Mouse (Mus musculus) heart, postnatal 0 days (tissue): ENCODE data around the gene Il18rap. TPM values are rescaled to one million over a fixed set of nuclear protein-coding genes. Genes with fewer than 3 reads are reported as not detected.

Experiments
- ATAC-seq: fragments of 200-750 bp; cut with Nextera tagmentation; 2 replicates; pipeline ENCODE4 v1.8.0; 2017; ENCODE audit warnings: low read depth, moderate number of reproducible peaks, moderate library complexity; ENCODE audit not compliant: insufficient read depth
- DNase-seq: peaks from one replicate; pipeline ENCODE4 v3.0.0-alpha.2; 2016; ENCODE audit warnings: low spot score
- H3K27ac ChIP-seq: fragments of 300-500 bp; sonication (generic); 2 replicates; pipeline ENCODE4 v1.5.1; 2014; ENCODE audit warnings: low read depth, mild to moderate bottlenecking
- H3K27me3 ChIP-seq: fragments of 300-500 bp; sonication (generic); 2 replicates; pipeline ENCODE4 v1.6.1; 2014; ENCODE audit warnings: low read length, mixed read lengths; ENCODE audit not compliant: control insufficient read depth, insufficient read depth
- H3K36me3 ChIP-seq: fragments of 300-500 bp; sonication (generic); replicated peaks from 2 replicates; pipeline ENCODE4 v1.6.1; 2014; ENCODE audit warnings: low read length, mixed read lengths; ENCODE audit not compliant: control insufficient read depth, insufficient read depth
- H3K4me1 ChIP-seq: fragments of 300-500 bp; sonication (generic); 2 replicates; pipeline ENCODE4 v1.6.1; 2014; ENCODE audit warnings: antibody characterized with exemption; ENCODE audit not compliant: control insufficient read depth, insufficient read depth
- H3K4me2 ChIP-seq: fragments of 300-500 bp; sonication (generic); 2 replicates; pipeline ENCODE4 v1.6.1; 2014; ENCODE audit warnings: low read depth, mild to moderate bottlenecking, low read length, moderate library complexity
- H3K4me3 ChIP-seq: fragments of 300-500 bp; sonication (generic); 2 replicates; pipeline ENCODE4 v1.5.1; 2014; ENCODE audit warnings: low read depth, low read length
- H3K9ac ChIP-seq: fragments of 300-500 bp; sonication (generic); replicated peaks from 2 replicates; pipeline ENCODE4 v1.6.1; 2014; ENCODE audit warnings: low read depth, low read length, mixed read lengths
- H3K9me3 ChIP-seq: fragments of 300-500 bp; sonication (generic); replicated peaks from 2 replicates; pipeline ENCODE4 v1.6.1; 2016; ENCODE audit warnings: low read length; ENCODE audit not compliant: control insufficient read depth
- CTCF ChIP-seq: IDR thresholded peaks from 2 replicates; pipeline ENCODE4 v1.5.1; 2016; ENCODE audit warnings: antibody characterized with exemption, control low read depth, low read depth
- EP300 ChIP-seq: IDR thresholded peaks from 2 replicates; pipeline ENCODE4 v1.6.1; 2016; ENCODE audit warnings: antibody characterized with exemption, low read depth
- WGBS: fragments of 180-500 bp; shearing (Covaris S2); extraction: QIAGEN DNeasy Blood & Tissue Kit; methylation state at CpG from one replicate; pipeline ENCODE4 v1.1.7; 2014; 5-methylcytosine and 5-hydroxymethylcytosine counted together
- polyA plus RNA-seq: library from polyadenylated mRNA; unstranded; fragments of >200 nt; fragmentation: Nextera tagmentation; extraction: Ambion mirVana; gene quantifications from 2 replicates; pipeline ENCODE4 v1.2.1, GENCODE M21; 2015
- total RNA-seq: library from RNA; depleted of rRNA; stranded (reverse); fragments of >200 nt; gene quantifications from 2 replicates; pipeline ENCODE4 v1.2.3, GENCODE M21; 2014; ENCODE audit warnings: low replicate concordance

The Il18rap gene
- total and polyA plus RNA-seq, 2 experiments from 2014 or later = 0.07 TPM; not detected in 1

DNA sequence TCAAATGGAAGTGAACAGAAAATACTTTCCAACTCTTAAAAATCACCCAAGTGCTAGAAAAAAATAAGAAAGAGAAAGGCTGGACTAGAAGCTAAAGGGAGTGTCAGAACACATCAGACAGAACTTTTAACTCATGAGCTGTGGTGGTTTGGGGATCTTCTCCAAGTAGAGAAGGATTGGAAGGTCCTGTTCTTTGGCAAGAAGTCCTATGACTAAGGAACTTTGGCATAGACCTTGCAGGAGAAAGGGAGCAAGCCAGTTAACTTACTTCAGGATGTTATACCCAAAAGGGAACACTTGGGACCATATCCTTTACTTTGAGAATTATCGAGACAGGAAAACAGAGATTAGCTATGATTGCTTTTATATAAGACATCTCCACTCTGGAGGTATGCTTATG, 42.8 kb upstream of the Il18rap start:
- Histone ChIP-seq H3K27me3 (no peaks in the 10 kb centered on the region), H3K9me3 (no peaks in the 10 kb centered on the region), H3K4me3 (no peak overlapping the region), H3K4me1 (no peaks in the 10 kb centered on the region), H3K9ac (no peak overlapping the region), H3K36me3 (no peaks in the 10 kb centered on the region), H3K27ac (no peak overlapping the region), H3K4me2 (no peak overlapping the region)
- no peak for TF ChIP-seq EP300
- no peak for ATAC-seq
- WGBS = 77% methylated on average over 1 of the region's 1 CpGs
- no peak for DNase-seq

- Histone ChIP-seq H3K27me3 (no peaks in the 10 kb centered on the region), H3K27ac (no peak overlapping the region), H3K9ac (no peak overlapping the region), H3K4me2 (no peak overlapping the region), H3K9me3 (no peaks in the 10 kb centered on the region), H3K4me3 (no peak overlapping the region), H3K4me1 (no peaks in the 10 kb centered on the region), H3K36me3 (no peaks in the 10 kb centered on the region)
- 76% methylated on average over 4 of the region's 4 CpGs for WGBS
- TF ChIP-seq CTCF = no peak
- no peak for TF ChIP-seq EP300
- no peak for DNase-seq
- ATAC-seq = no peak
Observed at GRCm38 (mm10) chr1:40473640-40474039, 41.5 kb upstream of the Il18rap start.

GRCm38 (mm10) chr1:40474336-40474735, 40.8 kb upstream of the Il18rap start:
- Histone ChIP-seq H3K27me3 (no peaks in the 10 kb centered on the region), H3K36me3 (no peaks in the 10 kb centered on the region), H3K4me3 (no peak overlapping the region), H3K4me1 (no peaks in the 10 kb centered on the region), H3K4me2 (no peak overlapping the region), H3K9me3 (no peaks in the 10 kb centered on the region), H3K27ac (no peak overlapping the region), H3K9ac (no peak overlapping the region)
- TF ChIP-seq CTCF = no peak
- no peak for TF ChIP-seq EP300
- WGBS = 46% methylated on average over 5 of the region's 5 CpGs
- no peak for ATAC-seq
- no peak for DNase-seq

- no peak for DNase-seq
- Histone ChIP-seq H3K4me2 (no peak overlapping the region), H3K27me3 (no peaks in the 10 kb centered on the region), H3K4me3 (no peak overlapping the region), H3K36me3 (no peaks in the 10 kb centered on the region), H3K9ac (no peak overlapping the region), H3K9me3 (no peaks in the 10 kb centered on the region), H3K4me1 (no peaks in the 10 kb centered on the region), H3K27ac (no peak overlapping the region)
- TF ChIP-seq CTCF (no peak), EP300 (no peak)
- no peak for ATAC-seq
- WGBS = 60% methylated on average over 3 of the region's 3 CpGs
Observed at GRCm38 (mm10) chr1:40475697-40476096, 39.5 kb upstream of the Il18rap start.

DNA sequence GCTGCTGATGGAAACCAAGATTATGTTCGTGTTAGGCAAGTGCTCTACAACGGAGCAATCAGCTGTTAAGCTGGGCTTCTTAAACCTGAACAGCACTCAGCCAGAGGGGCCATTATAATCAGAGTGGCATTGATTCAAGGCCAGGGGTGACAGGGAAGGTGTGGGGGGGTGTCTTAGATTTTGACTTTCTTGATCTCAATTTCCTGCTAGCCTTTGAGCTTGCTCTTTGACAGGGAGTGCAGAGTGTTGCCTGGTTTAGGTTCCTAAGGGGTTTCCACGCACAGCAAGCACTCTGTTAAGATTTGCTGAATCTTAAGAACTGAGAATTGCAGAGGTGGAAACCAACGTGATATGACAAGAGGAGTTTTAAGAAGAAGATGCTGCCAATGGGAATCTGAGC, 38.4 kb upstream of the Il18rap start:
- Histone ChIP-seq H3K9ac (no peak overlapping the region), H3K4me3 (no peak overlapping the region), H3K9me3 (no peaks in the 10 kb centered on the region), H3K27me3 (no peaks in the 10 kb centered on the region), H3K4me2 (no peak overlapping the region), H3K36me3 (no peaks in the 10 kb centered on the region), H3K4me1 (no peaks in the 10 kb centered on the region), H3K27ac (no peak overlapping the region)
- DNase-seq (no peak), ATAC-seq (no peak)
- WGBS = 56% methylated on average over 4 of the region's 4 CpGs
- TF ChIP-seq EP300 = no peak
- TF ChIP-seq CTCF = no peak

DNA sequence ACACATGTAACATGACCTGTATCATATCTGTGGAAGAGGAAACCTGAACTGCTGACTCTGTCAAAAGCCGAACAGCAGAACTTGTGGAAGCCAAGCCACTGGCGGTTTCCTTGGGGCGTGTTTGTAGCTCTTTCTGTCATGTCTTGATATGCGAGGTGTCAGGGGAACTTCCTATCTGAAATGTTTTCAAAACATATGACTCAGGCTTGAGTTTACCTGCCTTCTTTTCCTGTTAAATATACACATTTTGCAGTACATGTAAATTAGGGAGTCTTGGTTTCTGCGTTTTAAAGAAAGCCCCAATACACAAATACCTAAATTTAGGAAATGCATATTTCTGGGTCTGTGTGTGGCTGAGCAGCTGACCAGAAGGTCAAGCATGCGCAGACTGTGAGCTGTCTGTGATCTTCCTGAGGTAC, 35.6 kb upstream of the Il18rap start:
- TF ChIP-seq CTCF (no peak), EP300 (no peak)
- no peak overlapping the region for H3K9ac ChIP-seq
- H3K4me2 ChIP-seq = no peak overlapping the region
- ATAC-seq (no peak), DNase-seq (no peak)
- H3K9me3 ChIP-seq = no peaks in the 10 kb centered on the region
- WGBS = 52% methylated on average over 6 of the region's 6 CpGs
- no peaks in the 10 kb centered on the region for H3K27me3 ChIP-seq
- H3K27ac ChIP-seq = no peak overlapping the region
- no peaks in the 10 kb centered on the region for H3K4me1 ChIP-seq
- H3K36me3 ChIP-seq = no peaks in the 10 kb centered on the region
- no peak overlapping the region for H3K4me3 ChIP-seq
